Mouse (Mus musculus) forebrain, embryonic 14.5 days (tissue): Measurements from ENCODE around the gene Pidd1. TPM values are rescaled to one million over a fixed set of nuclear protein-coding genes. Genes with fewer than 3 reads are reported as not detected.

ENCODE experiments used
- ATAC-seq: fragments of 200-750 bp; cut with Nextera tagmentation; 2 replicates; pipeline ENCODE4 v1.8.0; 2017; ENCODE audit warnings: mild to moderate bottlenecking, moderate library complexity
- DNase-seq: peaks from one replicate; pipeline ENCODE4 v3.0.0-alpha.2; 2015; ENCODE audit warnings: low spot score
- H3K27ac ChIP-seq: fragments of 300-500 bp; sonication (generic); 2 replicates; pipeline ENCODE4 v1.5.1; 2014; ENCODE audit warnings: low read depth, mild to moderate bottlenecking, control low read depth, low read length, moderate library complexity
- H3K27me3 ChIP-seq: fragments of 300-500 bp; sonication (generic); replicated peaks from 2 replicates; pipeline ENCODE4 v1.6.1; 2014; ENCODE audit warnings: low read length, control low read depth, mixed read lengths; ENCODE audit not compliant: control insufficient read depth, insufficient read depth
- H3K36me3 ChIP-seq: fragments of 300-500 bp; sonication (generic); 2 replicates; pipeline ENCODE4 v1.6.1; 2014; ENCODE audit warnings: low read length, control low read depth; ENCODE audit not compliant: control insufficient read depth, insufficient read depth
- H3K4me1 ChIP-seq: fragments of 300-500 bp; sonication (generic); 2 replicates; pipeline ENCODE4 v1.6.1; 2014; ENCODE audit warnings: antibody characterized with exemption, low read length, control low read depth; ENCODE audit not compliant: control insufficient read depth, insufficient read depth
- H3K4me2 ChIP-seq: fragments of 300-500 bp; sonication (generic); 2 replicates; pipeline ENCODE4 v1.6.1; 2014; ENCODE audit warnings: mild to moderate bottlenecking, control low read depth, low read length
- H3K4me3 ChIP-seq: fragments of 300-500 bp; sonication (generic); 2 replicates; pipeline ENCODE4 v1.5.1; 2014; ENCODE audit warnings: low read depth, low read length, control low read depth
- H3K9ac ChIP-seq: fragments of 300-500 bp; sonication (generic); 2 replicates; pipeline ENCODE4 v1.6.1; 2014; ENCODE audit warnings: mild to moderate bottlenecking, low read length, control low read depth, moderate library complexity
- H3K9me3 ChIP-seq: fragments of 300-500 bp; sonication (generic); replicated peaks from 2 replicates; pipeline ENCODE4 v1.6.1; 2016; ENCODE audit warnings: low read length, control low read depth, mixed read lengths; ENCODE audit not compliant: control insufficient read depth
- WGBS: fragments of 180-500 bp; shearing (Covaris S2); extraction: QIAGEN DNeasy Blood & Tissue Kit; methylation state at CpG from one replicate; pipeline ENCODE4 v1.1.7; 2014; 5-methylcytosine and 5-hydroxymethylcytosine counted together
- polyA plus RNA-seq: library from polyadenylated mRNA; unstranded; fragments of >200 nt; fragmentation: Nextera tagmentation; extraction: Ambion mirVana; gene quantifications from 2 replicates; pipeline ENCODE4 v1.2.1, GENCODE M21; 2014

Gene Pidd1
- polyA plus RNA-seq, 1 experiment from 2014 or later = 5.6 TPM

- Histone ChIP-seq H3K4me3 (no peak overlapping the region), H3K36me3 (peaks cover 30% of the 10 kb centered on the region), H3K4me2 (no peak overlapping the region), H3K4me1 (peaks cover 9% of the 10 kb centered on the region), H3K9ac (no peak overlapping the region), H3K27ac (no peak overlapping the region), H3K9me3 (no peaks in the 10 kb centered on the region), H3K27me3 (no peaks in the 10 kb centered on the region)
- ATAC-seq = no peak
- WGBS = 89% methylated on average over 7 of the region's 7 CpGs
- DNase-seq = no peak
Observed at GRCm38 (mm10) chr7:141394158-141394557, 49.7 kb downstream of the Pidd1 start.

DNA sequence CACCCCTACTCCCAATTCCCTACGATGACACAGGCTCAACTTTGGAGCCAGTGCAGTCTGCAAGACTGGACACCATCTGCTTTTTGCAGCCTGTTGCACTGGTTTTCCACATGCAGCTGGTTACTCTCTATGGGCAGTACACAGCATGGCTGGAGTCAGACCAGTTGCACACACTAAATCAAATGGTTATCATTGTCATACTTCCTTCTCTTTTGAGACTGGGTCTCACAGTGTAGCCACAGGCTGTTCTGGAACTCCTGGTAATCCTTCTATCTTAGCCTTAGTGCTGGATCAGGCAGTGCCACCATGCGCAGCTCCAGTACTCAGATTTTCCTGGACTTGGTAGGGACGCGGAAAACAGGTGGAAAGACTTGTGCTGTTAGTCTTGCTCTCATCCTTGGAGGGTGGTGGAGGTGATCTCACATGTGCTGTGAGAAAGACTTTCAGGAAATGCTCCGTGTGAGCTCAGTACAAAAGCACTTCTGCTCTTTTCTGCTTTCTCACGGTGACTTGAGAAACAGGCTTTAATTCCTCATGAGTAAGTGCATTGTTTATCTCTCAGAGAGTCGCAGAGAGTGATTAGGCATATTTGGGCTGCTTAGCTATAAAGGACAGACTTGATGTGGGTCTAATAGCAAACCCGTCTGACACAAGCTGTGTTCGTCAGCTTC, 51.1 kb downstream of the Pidd1 start:
- H3K9ac ChIP-seq = peak overlapping the region; percentile 74
- H3K27ac ChIP-seq = no peak overlapping the region; the same call in 1 of the 2 replicates
- 8% methylated on average over 9 of the region's 9 CpGs for WGBS
- DNase-seq = no peak
- H3K9me3 ChIP-seq = no peaks in the 10 kb centered on the region
- H3K4me1 ChIP-seq = peaks cover 9% of the 10 kb centered on the region
- H3K36me3 ChIP-seq = peaks cover 17% of the 10 kb centered on the region
- H3K4me3 ChIP-seq = peak overlapping the region; percentile 62
- no peak for ATAC-seq
- H3K27me3 ChIP-seq = no peaks in the 10 kb centered on the region
- peak overlapping the region; percentile 95 for H3K4me2 ChIP-seq

GRCm38 (mm10) chr7:141391625-141392551, 51.9 kb downstream of the Pidd1 start, which contains the start of gene Taldo1:
Gene Taldo1 (plus strand): TSS chr7:141392199.
- H3K9ac ChIP-seq = peak within 1 kb of the TSS; percentile 74
- WGBS = under 1% methylated on average over 57 of the region's 57 CpGs
- H3K36me3 ChIP-seq = peaks cover 14% of the 10 kb centered on the region; the same call in 1 of the 2 replicates
- peak within 1 kb of the TSS; percentile 95 for H3K4me2 ChIP-seq
- H3K27me3 ChIP-seq = no peaks in the 10 kb centered on the region
- H3K4me3 ChIP-seq = peak within 1 kb of the TSS; percentile 62
- no peaks in the 10 kb centered on the region for H3K9me3 ChIP-seq
- H3K4me1 ChIP-seq = peaks cover 9% of the 10 kb centered on the region
- H3K27ac ChIP-seq = peak within 1 kb of the TSS; percentile 62
- peak; percentile 96 for ATAC-seq
- DNase-seq = peak; percentile 98

- DNase-seq (no peak), ATAC-seq (no peak)
- Histone ChIP-seq H3K27ac (no peak overlapping the region), H3K9me3 (no peaks in the 10 kb centered on the region), H3K36me3 (peaks cover 2% of the 10 kb centered on the region; the same call in 1 of the 2 replicates), H3K4me2 (no peak overlapping the region), H3K9ac (no peak overlapping the region), H3K4me1 (peaks cover 9% of the 10 kb centered on the region), H3K4me3 (no peak overlapping the region), H3K27me3 (no peaks in the 10 kb centered on the region)
- 60% methylated on average over 9 of the region's 9 CpGs for WGBS
Observed at GRCm38 (mm10) chr7:141390326-141391259, 53.2 kb downstream of the Pidd1 start.

DNA sequence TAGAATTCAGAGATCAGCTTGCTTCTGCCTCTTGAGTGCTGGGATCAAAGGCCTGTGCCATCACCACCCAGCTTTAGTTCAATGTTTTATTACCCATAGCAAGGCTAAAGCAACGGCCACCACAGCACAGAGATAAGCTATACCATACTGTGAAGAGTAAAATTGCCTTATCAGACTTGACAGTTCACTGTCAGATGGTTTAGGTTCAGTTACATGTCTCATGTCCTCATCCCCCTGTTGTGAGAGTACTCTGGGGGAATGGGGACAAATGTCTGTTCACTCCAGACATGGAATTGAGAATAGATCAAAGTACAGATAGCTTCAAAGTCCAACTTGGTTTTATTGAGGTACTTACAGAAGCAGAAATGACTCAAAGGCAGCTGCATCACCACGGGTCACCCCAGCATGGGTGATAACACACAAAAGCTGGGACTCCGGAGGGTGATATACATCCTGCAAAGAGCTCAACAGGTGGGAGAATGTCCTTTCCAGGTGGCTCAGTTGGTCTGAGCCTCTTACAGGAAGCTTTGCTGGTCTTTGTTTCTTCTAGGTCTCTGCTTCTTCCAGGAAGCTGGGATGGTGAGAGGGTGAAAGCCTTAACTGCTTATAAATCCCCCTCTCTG, 55.2 kb downstream of the Pidd1 start:
- no peak for DNase-seq
- H3K4me1 ChIP-seq = peaks cover 9% of the 10 kb centered on the region
- no peak overlapping the region for H3K9ac ChIP-seq
- no peak overlapping the region for H3K4me2 ChIP-seq
- no peaks in the 10 kb centered on the region for H3K36me3 ChIP-seq
- H3K9me3 ChIP-seq = no peaks in the 10 kb centered on the region
- H3K27me3 ChIP-seq = no peaks in the 10 kb centered on the region
- WGBS = 68% methylated on average over 3 of the region's 3 CpGs
- H3K27ac ChIP-seq = no peak overlapping the region
- no peak for ATAC-seq
- H3K4me3 ChIP-seq = no peak overlapping the region

Other genes with a start within 250 kb of the Pidd1 start
- gene Lrrc56, start 249.9 kb downstream of the Pidd1 start, polyA plus RNA-seq = 6.7 and 8.9 TPM in 2 replicates
- 0.94 and 0.95 TPM in 2 replicates for gene Lmntd2, start 229.9 kb downstream of the Pidd1 start, polyA plus RNA-seq
- gene Rassf7, start 228.2 kb downstream of the Pidd1 start, polyA plus RNA-seq = 23.7 and 23.8 TPM in 2 replicates
- gene Phrf1, start 215.2 kb downstream of the Pidd1 start, polyA plus RNA-seq = 64.2 and 78.8 TPM in 2 replicates
- 0.97 and 1.0 TPM in 2 replicates for gene Irf7, start 177.5 kb downstream of the Pidd1 start, polyA plus RNA-seq
- gene Cdhr5, start 167.2 kb downstream of the Pidd1 start, polyA plus RNA-seq = not detected in 2 replicates
- gene Sct, start 164.9 kb downstream of the Pidd1 start, polyA plus RNA-seq = 1.5 and 2.6 TPM in 2 replicates
- gene Drd4, start 152.0 kb downstream of the Pidd1 start, polyA plus RNA-seq = 0.37 and 0.68 TPM in 2 replicates
- 118 and 143 TPM in 2 replicates for gene Deaf1, start 116.3 kb downstream of the Pidd1 start, polyA plus RNA-seq
- gene Tmem80, start 116.3 kb downstream of the Pidd1 start, polyA plus RNA-seq = 39.1 and 41.0 TPM in 2 replicates
- 0.25 and 0.67 TPM in 2 replicates for gene Eps8l2, start 105.1 kb downstream of the Pidd1 start, polyA plus RNA-seq
- gene Taldo1, start 51.8 kb downstream of the Pidd1 start, polyA plus RNA-seq = 418 and 419 TPM in 2 replicates
- gene Gatd1, start 29.9 kb downstream of the Pidd1 start, polyA plus RNA-seq = 41.7 and 43.4 TPM in 2 replicates
- 21.3 and 25.1 TPM in 2 replicates for gene Cend1, start 14.5 kb downstream of the Pidd1 start, polyA plus RNA-seq
- 56.0 and 81.6 TPM in 2 replicates for gene Slc25a22, start 6.1 kb downstream of the Pidd1 start, polyA plus RNA-seq
- gene Rplp2, start 3.3 kb upstream of the Pidd1 start, polyA plus RNA-seq = 740 and 845 TPM in 2 replicates
- 16.3 and 20.5 TPM in 2 replicates for gene Pnpla2, start 11.2 kb upstream of the Pidd1 start, polyA plus RNA-seq
- gene Cracr2b, start 17.1 kb upstream of the Pidd1 start, polyA plus RNA-seq = 3.0 and 4.3 TPM in 2 replicates
- 56.8 and 60.4 TPM in 2 replicates for gene Cd151, start 23.4 kb upstream of the Pidd1 start, polyA plus RNA-seq
- gene Polr2l, start 31.1 kb upstream of the Pidd1 start, polyA plus RNA-seq = 72.2 and 79.3 TPM in 2 replicates
- 29.9 and 30.9 TPM in 2 replicates for gene Tspan4, start 31.2 kb upstream of the Pidd1 start, polyA plus RNA-seq
- 32.7 and 37.1 TPM in 2 replicates for gene Chid1, start 95.8 kb upstream of the Pidd1 start, polyA plus RNA-seq
- 72.4 and 83.6 TPM in 2 replicates for gene Ap2a2, start 118.1 kb upstream of the Pidd1 start, polyA plus RNA-seq
- 0.09 and 0.16 TPM in 2 replicates for gene Muc6, start 211.3 kb upstream of the Pidd1 start, polyA plus RNA-seq
- gene Muc2, start 246.3 kb upstream of the Pidd1 start, polyA plus RNA-seq = not detected in 2 replicates